15 mouse cellular contexts compared by ENCODE assay signal in the genomic region with DNA sequence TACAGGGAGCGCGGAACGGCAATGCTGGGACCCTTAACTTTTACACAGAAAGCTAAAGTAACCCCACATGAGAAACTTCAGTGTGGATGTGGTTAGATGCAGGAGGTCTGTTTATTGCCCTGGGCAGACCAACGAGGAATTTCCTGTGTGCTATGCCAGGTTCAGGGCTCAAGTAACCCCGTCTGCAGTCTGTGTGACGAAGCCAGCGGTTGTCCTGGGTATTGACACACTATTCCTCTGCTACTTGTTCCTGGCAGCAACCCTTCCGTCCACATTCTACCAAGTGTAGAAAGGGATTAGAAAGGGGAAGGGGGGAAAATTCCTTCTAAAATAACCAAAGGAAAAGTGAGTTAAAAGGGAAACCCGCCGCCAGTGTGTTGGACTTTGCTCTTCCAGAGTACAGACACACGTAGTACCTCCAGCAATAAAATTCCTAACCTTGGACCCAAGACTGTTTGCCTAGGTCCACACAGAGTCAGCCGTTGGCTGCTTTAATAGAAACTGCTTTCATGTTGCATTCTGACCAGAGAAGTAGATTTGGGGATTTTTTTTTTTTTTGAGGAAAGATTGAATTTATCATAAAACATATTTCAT.
A peak's percentile ranks its signal among the peaks of the same experiment; 100 is the strongest.
DNase-seq lines count a peak whose midpoint lies in the region; ATAC-seq and TF ChIP-seq lines count a peak whose summit lies in the region.
"Had no signal": no experiment of that assay in that cellular context is flagged by ENCODE, and none has a peak within 500 bp of the region (broad histone marks: within the 10 kb centered on the region; RNA-seq: fewer than 3 reads in every experiment).

No protein-coding gene starts in this region.

- ATAC-seq in liver, embryonic 16.5 days (ENCODE audit: low read depth) = no peak
- ATAC-seq in liver, embryonic 11.5 days (replicated peaks; ENCODE audit: low FRiP score) = no peak
- no peak for ATAC-seq in hindbrain, embryonic 16.5 days
- ATAC-seq: Patski had no signal

- TF ChIP-seq CTCF in small intestine, adult 2 months (IDR thresholded peaks at IDR 0.05; ENCODE audit: extremely low read depth, insufficient read length, insufficient replicate concordance, low read depth, low read length) = no peak
- no peak for TF ChIP-seq CTCF in cerebellum, adult 2 months (IDR thresholded peaks at IDR 0.05; ENCODE audit: borderline replicate concordance, insufficient read depth, low read depth, low read length)

- H3K9me3 ChIP-seq in liver, embryonic 16.5 days (replicated peaks; ENCODE audit: control insufficient read depth, low read length) = no peaks in the 10 kb centered on the region
- no peaks in the 10 kb centered on the region for H3K9me3 ChIP-seq in liver, embryonic 11.5 days (ENCODE audit: control insufficient read depth, low read length)
- no peaks in the 10 kb centered on the region for H3K9me3 ChIP-seq in hindbrain, embryonic 16.5 days (ENCODE audit: control insufficient read depth, low read length)
- H3K9me3 ChIP-seq: megakaryocyte, embryonic 14.5 days had no signal

- no peaks in the 10 kb centered on the region for H3K36me3 ChIP-seq in liver, embryonic 16.5 days (ENCODE audit: control insufficient read depth, insufficient read depth)
- no peaks in the 10 kb centered on the region for H3K36me3 ChIP-seq in liver, embryonic 11.5 days (ENCODE audit: control insufficient read depth, insufficient read depth, low read length)
- no peaks in the 10 kb centered on the region for H3K36me3 ChIP-seq in small intestine, adult 2 months (ENCODE audit: control insufficient read depth, insufficient read depth, low read length)
- H3K36me3 ChIP-seq in hindbrain, embryonic 16.5 days (ENCODE audit: control insufficient read depth, insufficient read depth, low read length) = no peaks in the 10 kb centered on the region

- 55% methylated on average over 12 of the region's 12 CpGs for WGBS in liver, embryonic 16.5 days (ENCODE audit: insufficient replicate concordance)
- 75% methylated on average over 12 of the region's 12 CpGs for WGBS in liver, embryonic 11.5 days
- WGBS in small intestine, adult 2 months = 23% methylated on average over 12 of the region's 12 CpGs
- 78% methylated on average over 12 of the region's 12 CpGs for WGBS in hindbrain, embryonic 16.5 days
- 85% methylated on average over 12 of the region's 12 CpGs for WGBS in cerebellum, adult 2 months

- no peak overlapping the region for H3K27ac ChIP-seq in liver, embryonic 16.5 days (ENCODE audit: low read length)
- no peak overlapping the region for H3K27ac ChIP-seq in liver, embryonic 11.5 days (ENCODE audit: low read depth, low read length)
- H3K27ac ChIP-seq in small intestine, adult 2 months (ENCODE audit: insufficient read depth, low read depth, low read length) = peak overlapping the region; percentile 91
- H3K27ac ChIP-seq in hindbrain, embryonic 16.5 days (ENCODE audit: low read depth, low read length) = no peak overlapping the region
- no peak overlapping the region for H3K27ac ChIP-seq in cerebellum, adult 2 months (ENCODE audit: insufficient read depth, low read length)
- H3K27ac ChIP-seq: layer of hippocampus, adult 2 months; liver, embryonic 14.5 days had no signal

- H3K27me3 ChIP-seq in liver, embryonic 16.5 days (ENCODE audit: control insufficient read depth, insufficient read depth, low read depth, low read length) = no peaks in the 10 kb centered on the region
- H3K27me3 ChIP-seq in liver, embryonic 11.5 days (replicated peaks; ENCODE audit: control insufficient read depth, insufficient read depth, low read length) = no peaks in the 10 kb centered on the region
- H3K27me3 ChIP-seq in small intestine, adult 2 months (ENCODE audit: control insufficient read depth, insufficient read depth, low read length) = no peaks in the 10 kb centered on the region
- no peaks in the 10 kb centered on the region for H3K27me3 ChIP-seq in hindbrain, embryonic 16.5 days (replicated peaks; ENCODE audit: control insufficient read depth, insufficient read depth, low read length)
- H3K27me3 ChIP-seq in cerebellum, adult 2 months (ENCODE audit: control insufficient read depth, insufficient read depth, low read length) = no peaks in the 10 kb centered on the region
- H3K27me3 ChIP-seq: megakaryocyte, embryonic 14.5 days had no signal

- H3K4me2 ChIP-seq in liver, embryonic 16.5 days (ENCODE audit: low read depth, low read length) = 0 out of 2 replicates have a peak overlapping the region, but pooled peaks have one; percentile 1
- H3K4me2 ChIP-seq in liver, embryonic 11.5 days = no peak overlapping the region
- H3K4me2 ChIP-seq in hindbrain, embryonic 16.5 days (ENCODE audit: low read length) = no peak overlapping the region

- DNase-seq in liver, embryonic 11.5 days (ENCODE audit: low spot score) = no peak
- peak; percentile 45 to 60 for DNase-seq in gastrocnemius, adult 8-10 months (ENCODE audit: low spot score in 2 of 2)
- peak; percentile 32 for DNase-seq in kidney, postnatal 14 days
- no peak for DNase-seq in cerebellum, adult 2 months
- no peak for DNase-seq in adrenal gland, postnatal 10 days
- DNase-seq: cerebellum, adult 8-10 months; thymus, postnatal 4 days had no signal

- no peak overlapping the region for H3K9ac ChIP-seq in liver, embryonic 16.5 days (ENCODE audit: low read depth, low read length)
- H3K9ac ChIP-seq in liver, embryonic 11.5 days (ENCODE audit: low read depth, low read length) = no peak overlapping the region
- no peak overlapping the region for H3K9ac ChIP-seq in hindbrain, embryonic 16.5 days (ENCODE audit: low read depth, low read length)
- H3K9ac ChIP-seq: liver, embryonic 14.5 days had no signal

- H3K4me1 ChIP-seq in liver, embryonic 16.5 days (ENCODE audit: control insufficient read depth, low read depth, low read length) = no peaks in the 10 kb centered on the region
- no peaks in the 10 kb centered on the region for H3K4me1 ChIP-seq in liver, embryonic 11.5 days (replicated peaks; ENCODE audit: control insufficient read depth, insufficient read depth, low read length)
- H3K4me1 ChIP-seq in small intestine, adult 2 months (ENCODE audit: control insufficient read depth, insufficient read depth, insufficient read length, low read length) = peaks cover 18% of the 10 kb centered on the region
- peaks cover 4% of the 10 kb centered on the region for H3K4me1 ChIP-seq in hindbrain, embryonic 16.5 days (ENCODE audit: control insufficient read depth, insufficient read depth, low read depth, low read length)
- H3K4me1 ChIP-seq in cerebellum, adult 2 months (ENCODE audit: control insufficient read depth, insufficient read depth, low read length) = no peaks in the 10 kb centered on the region
- H3K4me1 ChIP-seq: megakaryocyte, embryonic 14.5 days had no signal

- no peak overlapping the region for H3K4me3 ChIP-seq in liver, embryonic 16.5 days (ENCODE audit: low read depth, low read length)
- H3K4me3 ChIP-seq in liver, embryonic 11.5 days (ENCODE audit: low read depth, low read length) = no peak overlapping the region
- H3K4me3 ChIP-seq in small intestine, adult 2 months (ENCODE audit: low read depth, low read length) = peak overlapping the region; percentile 37
- no peak overlapping the region for H3K4me3 ChIP-seq in hindbrain, embryonic 16.5 days (ENCODE audit: low read length)
- H3K4me3 ChIP-seq in cerebellum, adult 2 months (replicated peaks; ENCODE audit: insufficient read depth, low read depth, low read length) = no peak overlapping the region
- H3K4me3 ChIP-seq: erythroblast, embryonic 14.5 days; layer of hippocampus, adult 2 months; megakaryocyte, embryonic 14.5 days had no signal

- TF ChIP-seq POLR2A in small intestine, adult 2 months (IDR thresholded peaks at IDR 0.05; ENCODE audit: low read depth, low read length) = no peak
- no peak for TF ChIP-seq POLR2A in cerebellum, adult 2 months (IDR thresholded peaks at IDR 0.05; ENCODE audit: borderline replicate concordance, insufficient read depth, low read length)

Comparison
In these comparisons a context has a peak if more than half of its experiments do, and no peak if none do; other contexts are left out.
1. DNase-seq: peak in gastrocnemius, adult 8-10 months (2 of 2) and kidney, postnatal 14 days (single experiment); none in liver, embryonic 11.5 days (single experiment), cerebellum, adult 2 months (0 of 2) and adrenal gland, postnatal 10 days (single experiment).